Mouse (Mus musculus) kidney, postnatal 10 days (tissue): ENCODE results near the gene Vav1.
A peak's percentile ranks its signal among the peaks of the same experiment; 100 is the strongest.
"Not testable (repeated sequence)": the region's sequence is repeated elsewhere in the genome, so short reads cannot be mapped to it uniquely, and the experiment has no call there.

Source experiments
- DNase-seq: peaks from one replicate; pipeline ENCODE4 v3.0.0; 2021; ENCODE audit warnings: mixed read lengths

The Vav1 gene

GRCm38 (mm10) chr17:57280411-57280810, 1.5 kb downstream of the Vav1 start:
- DNase-seq, result no peak

- DNase-seq, result no peak
Measured at GRCm38 (mm10) chr17:57283906-57284305, 5.0 kb downstream of the Vav1 start.

- no peak for DNase-seq
Measured at GRCm38 (mm10) chr17:57285077-57285476, 6.2 kb downstream of the Vav1 start.

GRCm38 (mm10) chr17:57286718-57287355, 7.9 kb downstream of the Vav1 start:
- no peak for DNase-seq

- DNase-seq, result peak; percentile 25
Measured at GRCm38 (mm10) chr17:57289252-57289651, 10.4 kb downstream of the Vav1 start.

- peak; percentile 17 for DNase-seq
Measured at GRCm38 (mm10) chr17:57290001-57290670, 11.2 kb downstream of the Vav1 start.

GRCm38 (mm10) chr17:57290671-57291055, 11.8 kb downstream of the Vav1 start:
- no peak for DNase-seq

- DNase-seq, result no peak
Measured at GRCm38 (mm10) chr17:57292302-57292701, 13.4 kb downstream of the Vav1 start.

- DNase-seq, result no peak
Measured at GRCm38 (mm10) chr17:57292968-57293367, 14.1 kb downstream of the Vav1 start.

- no peak for DNase-seq
Measured at GRCm38 (mm10) chr17:57295935-57296334, 17.0 kb downstream of the Vav1 start.

- no peak for DNase-seq
Measured at GRCm38 (mm10) chr17:57297040-57297439, 18.1 kb downstream of the Vav1 start.

GRCm38 (mm10) chr17:57305593-57305992, 26.7 kb downstream of the Vav1 start:
- DNase-seq, result no peak

- no peak for DNase-seq
Measured at GRCm38 (mm10) chr17:57307074-57307473, 28.2 kb downstream of the Vav1 start.

GRCm38 (mm10) chr17:57311801-57312200, 32.9 kb downstream of the Vav1 start:
- DNase-seq, result no peak

- DNase-seq, result peak; percentile 71
Measured at GRCm38 (mm10) chr17:57327615-57328014, 48.7 kb downstream of the Vav1 start.

- DNase-seq, result no peak
Measured at GRCm38 (mm10) chr17:57328944-57329343, 50.0 kb downstream of the Vav1 start.

- no peak for DNase-seq
Measured at GRCm38 (mm10) chr17:57330993-57331392, 52.1 kb downstream of the Vav1 start.

GRCm38 (mm10) chr17:57332241-57332640, 53.3 kb downstream of the Vav1 start:
- no peak for DNase-seq

- no peak for DNase-seq
Measured at GRCm38 (mm10) chr17:57334001-57334760, 55.3 kb downstream of the Vav1 start.

- DNase-seq, result peak; percentile 92
Measured at GRCm38 (mm10) chr17:57334761-57335150, 55.9 kb downstream of the Vav1 start.

GRCm38 (mm10) chr17:57335194-57335593, 56.3 kb downstream of the Vav1 start:
- not testable (repeated sequence) for DNase-seq

GRCm38 (mm10) chr17:57335673-57336303, 56.9 kb downstream of the Vav1 start:
- DNase-seq, result peak; percentile 94

- DNase-seq, result peak; percentile 30
Measured at GRCm38 (mm10) chr17:57337996-57338395, 59.1 kb downstream of the Vav1 start.
